Mouse (Mus musculus) gastrocnemius, postnatal 4 days (tissue): Measurements from ENCODE around the gene Gm26661. TPM values are rescaled to one million over a fixed set of nuclear protein-coding genes. Genes with fewer than 3 reads are reported as not detected.

ENCODE experiments used
- DNase-seq, 2 experiments: peaks; one replicate each; pipeline ENCODE4 v3.0.0; 2021 to 2022; ENCODE audit warnings: low spot score in 2 of 2, mixed read lengths in 2 of 2
- long read RNA-seq, 2 experiments: library from polyadenylated mRNA; stranded (forward); transcript quantifications; one replicate each; pipeline ENCODE4 v2.0.0; 2021
- total RNA-seq, 2 experiments: library from RNA; stranded (reverse); gene quantifications; 2 replicates each; pipeline ENCODE4 v1.2.3; 2021

The Gm26661 gene
- not detected for total RNA-seq
- long read RNA-seq, experiment 1 = 0 reads
- long read RNA-seq, experiment 2 = 0 reads

- peak; percentile 33 to 48 for DNase-seq
Observed at GRCm38 (mm10) chr14:7791532-7792159, at the start of gene Gm26661. Gm26661 (plus strand) TSS chr14:7791587.

DNA sequence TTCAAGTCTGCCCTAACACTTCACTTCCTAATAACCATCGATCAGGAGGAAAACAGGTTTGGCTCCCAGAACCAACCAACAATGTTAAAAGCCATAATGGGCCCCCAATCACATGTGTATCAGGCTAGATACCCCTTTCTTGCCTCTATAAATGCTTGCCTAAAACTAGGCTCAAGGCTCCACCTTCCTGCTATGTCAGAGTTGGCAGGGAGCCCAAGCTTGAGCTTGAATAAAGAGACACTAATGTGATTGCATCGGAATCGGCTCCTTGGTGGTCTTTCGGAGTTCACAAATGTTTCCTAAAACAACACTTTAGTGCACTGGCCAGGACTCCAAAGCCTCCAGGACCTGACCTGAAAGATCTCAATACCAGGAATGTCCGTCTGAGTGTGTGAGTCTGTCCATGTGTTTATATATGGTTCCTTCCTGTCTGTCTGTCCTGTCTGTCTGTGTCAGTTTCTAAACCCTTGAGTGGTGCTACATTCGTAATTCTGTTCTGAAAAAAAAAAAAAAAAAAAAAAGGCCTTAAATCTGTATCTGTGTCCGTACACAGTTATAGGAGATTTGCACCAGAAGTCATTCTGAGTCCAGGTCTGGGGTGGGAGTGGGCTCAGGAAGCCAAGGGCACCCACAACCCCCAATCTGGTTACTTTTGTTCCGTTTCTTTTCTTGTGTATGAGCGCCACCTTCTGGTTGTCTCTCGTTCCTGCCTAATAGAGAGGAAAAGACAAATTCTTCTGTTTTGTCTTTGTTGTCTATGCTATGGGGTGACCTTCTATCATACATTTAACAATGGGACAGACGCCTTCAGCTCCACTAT is 42.2 kb upstream of the Gm26661 start:
- peak in 1 of 2 experiments; percentile 31 for DNase-seq

GRCm38 (mm10) chr14:7749764-7750089 is 41.7 kb upstream of the Gm26661 start:
- no peak for DNase-seq

DNA sequence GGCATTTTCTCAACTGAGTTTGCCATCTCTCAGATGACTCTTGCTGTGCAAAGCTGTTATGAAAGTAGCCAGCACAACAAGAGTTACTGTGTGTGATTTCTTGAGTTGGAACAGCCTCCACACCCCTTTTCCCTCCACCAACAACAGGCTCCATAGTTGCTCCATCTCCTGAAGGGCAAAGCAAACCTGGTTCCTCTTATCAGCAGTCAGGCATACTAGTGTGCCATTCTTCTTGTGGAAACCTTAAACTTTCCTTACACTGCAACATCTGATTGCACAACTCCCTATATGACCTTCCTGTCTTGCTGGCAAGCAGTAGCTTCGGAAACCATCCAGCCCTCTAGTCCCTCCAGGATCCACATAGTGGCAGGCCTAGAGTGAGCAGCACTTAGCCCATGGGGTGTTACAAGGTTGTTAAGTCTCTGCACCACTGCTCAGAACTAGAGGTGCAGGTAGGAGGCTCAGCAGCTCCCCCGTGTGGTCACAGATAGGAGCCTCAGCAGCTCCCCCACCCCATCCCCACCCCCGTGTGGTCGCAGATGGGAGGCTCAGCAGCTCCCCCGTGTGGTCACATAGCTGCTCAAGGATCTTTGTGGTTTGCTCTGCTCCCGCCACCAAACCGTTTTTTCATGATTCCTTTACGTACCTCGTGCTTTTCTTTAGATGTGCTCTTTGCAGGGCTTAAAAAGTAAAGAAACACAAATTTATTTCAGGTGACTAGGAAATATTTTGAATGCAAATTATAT is 25.6 kb upstream of the Gm26661 start:
- DNase-seq = peak; percentile 50 to 80

DNA sequence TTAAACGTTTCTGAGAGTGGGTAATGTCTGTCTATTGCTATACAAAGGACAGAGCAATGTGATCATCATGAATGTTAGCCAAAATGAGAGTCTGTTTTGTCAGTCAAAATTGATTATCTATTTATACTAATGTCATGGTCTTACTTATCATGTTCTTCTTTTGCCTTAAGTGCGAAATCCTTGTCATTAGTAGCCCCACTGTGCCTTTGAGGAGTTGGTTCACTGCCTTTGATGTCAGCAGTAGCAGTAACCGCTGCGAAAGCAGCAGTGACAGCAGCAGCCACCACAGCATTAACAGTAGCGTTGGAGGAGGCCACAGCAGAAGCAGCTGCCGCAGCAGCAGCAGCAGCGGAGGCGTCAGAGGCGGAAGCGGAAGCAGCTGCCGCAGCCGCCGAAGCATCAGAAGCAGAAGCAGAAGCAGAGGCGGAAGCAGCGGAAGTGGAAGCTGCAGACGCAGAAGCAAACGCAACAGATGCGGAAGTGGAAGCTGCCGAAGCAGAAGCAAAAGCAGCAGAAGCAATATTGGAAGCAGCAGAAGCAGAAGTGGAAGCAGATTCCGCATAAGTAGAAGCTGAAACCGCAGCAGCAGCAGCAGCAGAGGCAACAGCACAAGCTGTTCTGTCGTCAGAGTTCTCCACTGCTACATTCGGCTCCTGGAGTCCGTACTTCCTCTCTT is 17.5 kb upstream of the Gm26661 start:
- peak; percentile 18 to 44 for DNase-seq

DNA sequence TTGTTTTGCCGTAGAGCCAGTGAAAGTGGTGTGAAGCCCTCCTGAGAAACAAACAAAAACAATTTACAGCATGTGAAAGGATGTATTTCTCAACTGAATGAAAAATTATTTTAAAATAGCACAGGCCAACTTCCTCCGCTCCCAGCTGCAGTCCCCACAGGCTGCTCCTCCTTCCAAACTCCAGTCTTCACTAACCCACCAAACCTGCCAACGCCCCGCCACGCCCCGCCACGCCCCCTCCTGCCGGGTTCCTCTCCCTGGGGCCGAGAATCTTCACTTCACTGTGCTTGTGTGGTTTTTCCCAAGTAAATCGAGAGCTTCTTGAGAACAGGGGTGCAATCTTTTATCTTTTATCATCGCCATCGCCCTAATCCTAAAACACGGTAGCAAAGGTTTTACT is 5.3 kb upstream of the Gm26661 start:
- no peak for DNase-seq

GRCm38 (mm10) chr14:7789266-7790030 is 1.9 kb upstream of the Gm26661 start:
- no peak for DNase-seq

- DNase-seq = no peak
Observed at GRCm38 (mm10) chr14:7791061-7791531, 291 bp upstream of the Gm26661 start.

DNA sequence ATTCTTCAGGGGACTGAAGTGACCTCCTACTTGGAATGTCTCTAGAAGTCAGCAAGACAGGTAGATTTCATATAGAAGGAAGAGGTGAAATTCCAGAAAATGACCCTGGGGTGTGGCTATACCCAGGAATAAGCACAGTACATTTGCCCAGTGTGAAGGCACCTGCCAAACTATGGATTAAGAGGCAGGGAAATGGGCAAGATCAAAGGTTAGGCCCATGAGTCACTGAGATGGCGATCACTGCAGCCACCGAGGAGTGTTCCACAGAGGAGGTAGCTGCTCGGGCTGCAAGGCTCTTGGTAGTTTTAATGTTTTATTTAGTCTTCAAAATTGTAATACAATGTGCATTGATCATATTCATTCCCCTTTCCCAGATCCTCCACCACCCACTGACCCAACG is 4.6 kb downstream of the Gm26661 start:
- DNase-seq = no peak

- DNase-seq = no peak
Observed at GRCm38 (mm10) chr14:7800611-7801010, 9.2 kb downstream of the Gm26661 start.

DNA sequence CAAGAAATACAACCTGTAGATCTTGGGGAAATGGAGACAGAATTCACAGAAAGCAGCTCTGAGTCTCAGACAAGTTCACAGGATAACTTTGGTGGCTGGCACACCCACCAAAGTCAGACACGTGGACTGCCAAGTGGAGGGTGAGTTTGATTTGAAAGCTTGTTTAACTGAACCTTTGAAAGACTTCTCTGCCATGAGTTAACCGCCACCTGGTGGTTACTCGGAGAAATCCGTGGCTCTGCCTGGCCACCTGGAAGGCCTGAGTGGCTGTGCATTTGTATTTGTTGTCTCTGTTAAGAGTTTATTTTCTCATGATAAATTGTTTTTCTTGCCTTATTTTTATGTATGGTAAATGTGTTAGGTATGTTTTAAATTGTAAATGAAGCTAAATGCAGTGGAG is 10.4 kb downstream of the Gm26661 start:
- no peak for DNase-seq

DNA sequence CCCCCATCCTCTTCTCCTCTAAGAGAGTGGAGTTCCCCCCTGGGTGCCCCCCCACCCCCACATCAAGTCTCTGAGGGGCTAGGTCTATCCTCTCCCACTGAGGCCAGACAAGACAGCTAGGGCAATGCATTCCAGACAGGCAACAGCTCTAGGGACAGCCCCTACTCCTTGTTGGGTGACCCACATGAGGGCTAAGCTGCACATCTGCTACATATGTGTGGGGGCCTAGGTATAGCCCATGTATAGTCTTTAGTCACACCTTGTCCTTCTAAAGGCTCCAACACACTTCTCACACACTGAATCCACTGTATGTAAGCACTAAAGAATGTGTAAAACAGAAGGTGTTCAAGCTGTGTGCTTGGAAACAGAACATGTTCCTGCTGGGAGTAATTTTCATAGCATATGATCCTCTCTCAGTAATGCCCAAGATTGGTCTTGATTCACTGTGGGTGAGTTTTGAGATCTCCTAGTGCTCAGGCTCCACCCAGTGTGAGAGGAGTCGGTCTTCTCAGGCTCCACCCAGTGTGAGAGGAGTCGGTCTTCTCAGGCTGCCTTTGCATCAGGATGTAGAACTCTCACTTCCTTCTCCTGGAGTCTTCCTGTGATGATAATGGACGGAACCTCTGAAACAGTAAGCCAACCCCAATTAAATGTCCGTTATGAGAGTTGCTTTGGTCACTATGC is 12.6 kb downstream of the Gm26661 start:
- no peak for DNase-seq

DNA sequence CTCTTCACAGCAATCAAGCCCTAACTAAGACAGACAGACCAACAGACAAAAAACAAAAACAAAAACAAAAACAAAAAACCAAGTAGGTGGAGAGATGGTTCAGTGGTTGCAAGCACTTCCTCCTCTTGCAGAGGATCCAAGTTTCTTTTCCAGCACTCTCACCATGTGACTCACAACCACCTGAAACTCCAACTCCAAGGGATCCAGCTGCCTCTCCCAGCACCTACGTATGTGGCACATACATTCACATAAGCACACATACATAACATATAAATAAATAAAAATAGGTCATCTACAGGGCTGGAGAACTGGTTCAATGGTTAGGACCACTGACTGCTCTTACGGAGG is 13.1 kb downstream of the Gm26661 start:
- DNase-seq = no peak

GRCm38 (mm10) chr14:7807711-7808110 is 16.3 kb downstream of the Gm26661 start:
- DNase-seq = no peak

DNA sequence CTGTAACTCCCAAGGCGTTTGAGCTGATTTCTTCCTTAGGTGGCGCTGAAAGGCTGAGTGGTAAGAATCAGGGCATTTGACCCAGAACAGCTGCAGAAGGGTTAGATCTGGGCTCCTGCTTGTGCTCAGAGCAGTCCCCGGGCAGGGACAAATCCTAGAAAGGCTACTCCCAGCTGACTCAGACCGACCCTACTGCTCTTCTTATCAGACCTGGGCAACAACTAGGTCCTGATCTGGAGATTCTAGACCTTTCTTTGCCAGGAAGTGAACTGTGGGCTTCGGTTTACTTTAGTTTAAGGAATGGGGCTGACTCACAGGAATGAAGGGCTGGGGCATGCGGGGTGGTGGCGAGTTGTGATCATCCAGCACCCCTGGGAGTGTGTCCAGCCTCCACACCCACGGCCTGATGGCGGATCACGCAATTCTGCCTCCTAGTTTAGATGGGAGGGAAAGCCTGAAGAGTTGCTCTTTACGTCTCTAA is 17.2 kb downstream of the Gm26661 start:
- DNase-seq = no peak

GRCm38 (mm10) chr14:7809043-7809955 is 17.9 kb downstream of the Gm26661 start:
- no peak for DNase-seq

- peak; percentile 96 to 97 for DNase-seq
Observed at GRCm38 (mm10) chr14:7817770-7818462, 26.5 kb downstream of the Gm26661 start, which contains the start of gene Flnb. Flnb (plus strand) TSS chr14:7817957.

DNA sequence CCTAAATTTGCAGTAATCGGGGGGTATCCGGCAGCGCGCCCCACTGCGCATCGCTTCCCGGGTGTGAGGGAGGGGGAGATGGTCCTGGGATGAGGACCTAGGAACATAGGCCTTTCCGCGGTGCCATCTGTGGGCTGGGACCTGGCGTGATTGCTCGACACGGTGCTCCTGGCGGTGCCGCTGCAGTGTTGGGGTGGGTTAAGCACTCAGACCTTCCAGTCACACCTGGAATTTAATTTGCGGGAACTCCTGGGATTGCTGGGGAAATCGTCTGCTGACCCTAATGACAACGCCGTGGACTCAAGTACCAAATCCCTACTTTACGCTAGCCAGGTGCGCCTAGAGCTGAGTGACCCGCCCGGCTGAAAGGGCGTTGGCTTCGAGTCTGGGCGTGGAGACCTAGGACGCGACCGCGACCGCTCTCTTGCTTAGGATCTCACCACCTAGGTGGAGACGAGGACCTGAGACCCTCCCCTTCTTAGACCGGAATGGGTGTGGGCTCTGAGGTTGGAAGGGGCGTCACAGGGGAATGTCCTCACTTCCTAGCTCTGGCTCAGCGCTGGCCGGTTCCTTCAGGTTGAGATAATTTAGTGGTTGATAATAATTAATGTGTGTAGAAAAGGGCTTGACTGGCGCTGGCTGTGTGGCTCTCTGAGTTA is 27.2 kb downstream of the Gm26661 start:
- DNase-seq = no peak
